Mouse (Mus musculus): ENCODE measurements around the gene Cdh23.
"Not testable (repeated sequence)": the region's sequence is repeated elsewhere in the genome, so short reads cannot be mapped to it uniquely, and the experiment has no call there.

Cdh23 gene

DNA sequence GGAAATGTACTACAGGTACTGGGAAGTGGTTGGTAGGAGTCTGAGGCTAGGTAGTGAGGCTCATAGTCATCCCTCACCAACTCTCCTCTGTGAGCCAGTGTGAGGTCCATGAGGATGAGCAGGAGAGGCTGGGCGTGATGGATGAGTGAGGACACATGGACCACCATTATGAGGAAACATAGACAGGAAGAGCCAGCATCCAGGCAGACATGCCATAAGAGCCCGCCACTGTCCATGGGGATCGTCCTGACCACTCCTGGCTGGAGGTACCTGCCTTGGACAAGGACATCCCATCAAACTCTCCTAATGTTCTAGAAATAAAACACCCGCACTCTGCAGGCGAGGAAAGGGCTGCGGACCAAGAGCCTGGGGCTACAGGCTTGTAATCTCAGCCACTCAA is at the start of gene Cdh23:
Gene Cdh23, minus strand, starts transcription at position 101 of the 400 bp plus-strand sequence.
- DNase-seq (ENCODE audit: low spot score in 2 of 2), result no peak

DNA sequence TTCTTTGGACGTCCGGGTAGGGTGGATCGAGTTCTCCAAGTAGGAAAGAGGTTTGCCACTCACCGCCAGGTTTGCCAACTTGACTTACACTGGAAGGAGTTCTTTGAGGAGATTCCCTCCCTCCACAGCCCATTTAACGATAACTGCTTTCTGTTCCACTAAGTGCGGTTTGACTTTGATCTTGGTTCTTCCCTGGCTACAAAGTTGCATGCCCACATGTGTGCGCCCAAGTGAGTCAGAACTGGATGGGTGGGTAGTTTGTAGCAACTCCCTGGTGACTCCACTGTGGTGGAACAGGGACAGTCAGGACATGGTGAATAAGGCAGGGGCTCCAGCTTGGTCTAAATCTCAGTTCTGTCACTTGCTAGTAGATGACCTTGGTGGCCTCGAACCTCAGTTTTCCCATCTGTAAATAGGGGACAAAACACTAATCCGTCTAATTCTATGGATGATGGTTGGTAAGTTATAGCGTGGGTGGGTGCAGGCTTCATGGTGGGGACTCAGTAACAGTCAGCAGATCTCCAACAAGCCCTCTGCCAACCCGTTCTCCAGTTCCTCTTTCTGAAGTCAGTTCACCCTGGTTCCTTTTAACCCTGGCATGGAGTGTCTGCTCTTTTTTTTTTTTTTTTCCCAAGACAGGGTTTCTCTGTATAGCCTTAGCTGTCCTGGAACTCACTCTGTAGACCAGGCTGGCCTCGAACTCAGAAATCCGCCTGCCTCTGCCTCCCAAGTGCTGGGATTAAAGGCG is 48.4 kb upstream of the Cdh23 start:
- DNase-seq (ENCODE audit: low spot score in 2 of 2), result peak in 1 of 2 experiments; percentile 43

DNA sequence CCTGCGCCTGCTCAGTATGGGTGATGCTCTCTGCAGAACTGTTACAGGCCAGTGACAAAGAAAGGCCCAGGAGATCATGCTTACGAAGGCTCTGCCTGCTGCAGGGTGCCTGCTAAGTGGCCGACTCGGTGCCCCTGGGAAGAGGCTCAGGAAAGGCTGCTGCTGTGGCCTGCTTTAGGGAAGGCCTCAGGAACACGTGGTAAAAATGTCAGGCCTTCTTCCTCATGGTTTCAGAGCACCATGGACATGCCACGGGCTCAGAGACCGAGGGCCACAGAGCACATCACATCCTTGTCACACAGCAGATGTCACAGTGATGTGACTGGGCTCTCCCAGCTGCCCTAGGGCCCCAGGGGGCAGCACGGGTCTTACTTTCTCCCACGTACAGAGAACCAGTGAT is 47.4 kb upstream of the Cdh23 start:
- DNase-seq (ENCODE audit: low spot score in 2 of 2), result no peak

DNA sequence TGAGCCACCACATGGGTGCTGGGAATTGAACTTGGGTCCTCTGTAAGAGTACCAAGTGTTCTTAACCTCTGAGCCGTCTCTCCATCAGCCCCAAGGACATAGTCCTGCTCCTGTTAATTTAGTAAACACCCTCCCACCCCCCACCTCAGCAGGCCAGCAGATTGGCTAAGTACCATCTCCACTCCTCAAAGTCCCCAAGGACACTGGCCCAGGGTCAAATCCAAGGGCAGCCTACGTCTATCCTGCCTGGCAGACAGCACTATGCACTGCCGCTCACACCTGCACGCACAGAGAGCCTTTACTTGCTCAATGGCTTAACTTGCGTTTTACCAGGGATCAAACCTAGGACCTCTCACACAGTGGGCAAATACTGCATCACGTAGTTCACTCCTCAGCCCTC is 46.7 kb upstream of the Cdh23 start:
- no peak for DNase-seq (ENCODE audit: low spot score in 2 of 2)

DNA sequence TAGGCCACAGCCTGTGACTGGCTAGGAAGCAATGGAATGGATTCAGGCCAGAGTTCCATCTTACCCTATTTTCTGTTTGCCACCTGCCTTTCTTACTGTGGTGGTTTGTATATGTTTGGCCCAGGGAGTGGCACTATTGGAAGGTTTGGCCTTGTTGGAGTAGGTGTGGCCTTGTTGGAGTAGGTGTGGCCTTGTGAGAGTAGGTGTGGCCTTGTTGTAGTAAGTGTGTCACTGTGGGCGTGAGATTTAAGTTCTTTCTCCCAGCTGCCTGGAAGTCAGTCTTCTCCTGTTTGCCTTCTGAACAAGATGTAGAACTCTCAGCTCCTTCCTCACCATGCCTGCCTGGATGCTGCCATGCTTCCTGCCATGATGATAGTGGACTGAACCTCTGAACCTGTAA is 46.0 kb upstream of the Cdh23 start:
- DNase-seq (ENCODE audit: low spot score in 2 of 2), result not testable (repeated sequence)

DNA sequence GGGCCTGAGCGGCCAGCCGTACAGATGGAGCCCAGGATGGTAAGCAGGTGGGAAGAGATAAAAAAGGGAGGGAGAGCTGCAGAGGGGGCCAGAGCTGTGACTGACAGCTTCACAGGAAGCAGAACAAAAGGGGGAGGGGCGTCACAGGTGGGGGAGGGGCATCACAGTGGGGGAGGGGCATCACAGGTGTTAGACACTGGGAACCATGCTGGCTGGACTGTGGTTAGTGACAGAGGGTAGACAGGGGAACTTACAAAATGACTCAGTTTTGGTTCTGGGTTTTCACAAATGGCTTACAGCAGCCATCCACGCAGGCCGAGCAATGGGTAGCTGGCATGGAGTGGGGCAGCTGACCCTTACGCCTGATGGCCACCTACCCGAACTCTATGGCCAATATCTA is 45.1 kb upstream of the Cdh23 start:
- DNase-seq (ENCODE audit: low spot score in 2 of 2), result peak in 1 of 2 experiments; percentile 30

DNA sequence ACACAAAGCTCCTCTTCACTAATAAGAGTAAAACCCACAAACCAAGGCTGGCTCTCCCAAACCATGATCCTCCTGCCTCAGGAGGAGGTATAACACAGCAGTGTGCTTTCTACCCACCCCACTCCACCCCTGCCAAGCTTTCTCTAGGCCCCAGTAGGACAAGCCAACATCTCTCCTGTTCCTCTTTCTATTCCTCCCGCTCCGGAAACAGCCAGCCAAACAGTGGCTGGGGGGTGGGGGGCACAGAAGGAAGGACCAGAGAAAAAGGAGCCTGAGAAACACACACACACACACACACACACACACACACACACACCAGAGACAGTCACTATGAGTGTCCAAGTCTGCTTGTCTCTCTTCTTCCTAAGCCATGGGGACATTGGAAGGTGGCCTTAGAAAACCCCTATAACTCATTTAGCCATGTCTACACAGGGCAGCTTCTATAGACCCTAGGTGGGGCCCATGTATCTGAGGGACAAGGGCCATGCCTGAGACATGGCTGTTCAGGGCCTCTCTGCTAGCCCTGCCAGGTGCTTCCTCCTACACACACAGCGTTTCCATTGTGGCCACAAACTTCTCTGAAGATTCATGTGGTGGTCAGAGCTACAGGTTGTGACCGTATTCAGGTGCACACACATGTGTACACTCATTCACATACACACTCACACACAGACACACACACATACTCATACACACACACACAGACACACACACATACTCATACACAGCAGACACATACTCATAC is 43.5 kb upstream of the Cdh23 start:
- DNase-seq (ENCODE audit: low spot score in 2 of 2), result no peak

DNA sequence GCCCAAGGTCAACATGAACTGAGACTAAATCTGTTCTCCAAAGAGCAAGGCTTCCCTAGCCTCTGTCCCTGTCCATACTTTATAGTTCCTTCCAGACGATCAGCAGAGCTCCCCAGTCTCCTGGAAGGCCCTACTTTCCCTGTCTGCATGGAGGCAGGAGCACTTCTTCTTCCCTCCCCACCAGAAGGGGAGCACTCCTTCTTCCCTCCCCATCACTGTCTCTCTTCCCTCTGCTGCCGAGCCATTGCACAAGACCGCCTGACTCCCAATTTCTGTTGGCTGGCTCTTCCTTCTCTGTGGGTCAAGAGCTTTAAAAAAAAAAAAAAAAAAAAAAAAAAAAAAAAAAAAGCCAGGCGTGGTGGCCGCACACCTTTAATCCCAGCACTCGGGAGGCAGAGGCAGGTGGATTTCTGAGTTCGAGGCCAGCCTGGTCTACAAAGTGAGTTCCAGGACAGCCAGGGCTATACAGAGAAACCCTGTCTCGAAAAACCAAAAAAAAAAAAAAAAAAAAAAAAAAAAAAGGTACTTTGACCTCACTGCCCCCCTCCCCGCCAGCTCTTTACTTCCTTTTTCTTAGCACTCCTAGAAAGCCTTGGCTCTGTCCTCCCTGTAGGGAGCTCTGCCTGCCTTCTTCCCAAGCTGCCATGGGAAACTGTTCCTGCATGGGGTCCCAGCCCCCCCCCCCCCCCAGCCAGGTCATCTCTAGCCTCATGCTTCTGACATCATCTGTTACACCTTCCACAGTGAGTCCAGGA is 41.8 kb upstream of the Cdh23 start:
- DNase-seq (ENCODE audit: low spot score in 2 of 2), result no peak

DNA sequence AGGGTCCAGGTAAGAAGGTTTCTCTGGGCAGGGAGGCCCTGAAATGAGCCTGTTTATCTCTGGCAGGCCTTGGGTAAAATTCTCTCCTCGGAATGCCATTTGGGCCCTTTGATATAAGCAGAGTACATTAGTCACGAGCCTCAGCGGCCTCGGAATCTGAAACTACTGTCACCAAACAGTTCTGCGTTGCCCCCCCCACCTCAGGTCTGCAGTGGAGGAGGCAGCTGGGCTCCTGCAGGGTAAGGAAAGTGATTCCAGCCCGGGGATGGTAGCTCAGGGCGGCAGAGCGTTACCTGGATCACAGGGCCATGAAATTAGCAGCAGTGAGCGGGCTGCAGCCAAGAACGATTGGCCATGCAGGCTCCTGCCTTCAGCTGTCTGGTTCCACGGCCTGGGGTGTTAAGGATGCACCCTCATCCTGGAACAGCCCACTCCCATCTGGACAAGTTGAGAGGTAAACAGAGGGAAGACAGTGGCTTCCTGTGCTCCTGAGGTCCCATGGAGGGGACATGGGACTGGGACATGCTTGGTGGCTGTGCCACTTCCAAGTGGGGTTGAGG is 41.0 kb upstream of the Cdh23 start:
- DNase-seq (ENCODE audit: low spot score in 2 of 2), result no peak

DNA sequence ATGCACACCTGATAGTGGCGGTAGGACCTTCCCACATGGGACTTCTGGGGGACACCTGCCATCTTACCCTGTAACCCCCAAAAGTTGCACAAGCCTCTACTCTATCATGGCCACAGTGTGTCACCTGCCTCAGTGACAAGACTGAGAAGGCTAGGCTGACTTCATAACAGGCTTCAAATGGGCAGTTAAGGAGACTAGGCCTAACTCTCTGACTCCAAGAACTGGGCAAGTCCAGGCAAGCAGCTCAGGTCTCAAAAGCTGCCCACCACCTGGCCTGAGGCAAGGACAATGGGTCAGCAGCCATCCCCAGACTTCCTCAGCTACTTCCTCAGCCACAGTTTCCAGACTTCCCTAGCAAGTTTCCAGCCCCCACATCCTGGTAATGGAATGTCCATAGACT is 39.4 kb upstream of the Cdh23 start:
- DNase-seq (ENCODE audit: low spot score in 2 of 2), result no peak

DNA sequence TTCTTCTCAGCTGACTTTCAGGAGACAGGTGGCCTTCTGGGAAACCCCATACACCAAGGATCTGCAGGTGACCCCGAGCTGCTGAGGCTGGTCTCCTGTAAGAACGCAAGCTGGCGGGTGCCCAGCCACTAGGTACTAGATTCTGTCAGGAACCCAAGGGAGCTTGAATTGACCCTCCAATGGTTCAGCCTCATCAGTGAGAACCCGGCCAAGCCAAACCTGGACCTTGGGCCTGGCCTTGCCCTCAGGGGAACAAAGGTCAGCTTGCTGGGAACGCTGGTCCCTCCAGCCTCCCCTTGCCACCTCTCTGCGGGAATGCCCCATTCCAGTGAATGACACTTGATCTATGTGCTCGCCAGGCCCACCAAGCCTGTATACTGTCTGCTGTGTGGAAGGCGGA is 37.2 kb upstream of the Cdh23 start:
- DNase-seq (ENCODE audit: low spot score in 2 of 2), result no peak

DNA sequence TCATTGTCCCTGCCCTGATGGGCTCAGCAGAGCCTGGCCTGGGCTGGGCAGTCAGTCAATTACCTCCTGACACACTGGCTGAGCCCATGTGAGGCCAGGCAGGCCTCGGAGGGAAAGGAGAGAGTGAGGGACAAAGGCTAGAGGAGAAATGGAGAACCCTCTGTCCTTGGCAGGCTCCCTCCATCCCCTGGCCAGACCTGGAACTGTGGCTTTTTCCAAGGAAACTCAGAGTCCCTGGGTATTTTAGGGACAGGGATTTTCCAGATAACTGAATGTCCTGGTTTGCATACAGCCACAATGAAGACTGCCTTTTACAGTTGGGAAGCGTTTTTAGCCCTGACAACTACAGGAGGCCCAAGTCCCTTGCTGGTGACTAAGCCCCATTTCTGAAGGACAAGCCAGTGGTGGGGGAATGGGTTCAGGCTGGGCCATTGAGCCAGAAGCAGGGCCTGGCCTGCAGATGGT is 36.1 kb upstream of the Cdh23 start:
- DNase-seq (ENCODE audit: low spot score in 2 of 2), result no peak

DNA sequence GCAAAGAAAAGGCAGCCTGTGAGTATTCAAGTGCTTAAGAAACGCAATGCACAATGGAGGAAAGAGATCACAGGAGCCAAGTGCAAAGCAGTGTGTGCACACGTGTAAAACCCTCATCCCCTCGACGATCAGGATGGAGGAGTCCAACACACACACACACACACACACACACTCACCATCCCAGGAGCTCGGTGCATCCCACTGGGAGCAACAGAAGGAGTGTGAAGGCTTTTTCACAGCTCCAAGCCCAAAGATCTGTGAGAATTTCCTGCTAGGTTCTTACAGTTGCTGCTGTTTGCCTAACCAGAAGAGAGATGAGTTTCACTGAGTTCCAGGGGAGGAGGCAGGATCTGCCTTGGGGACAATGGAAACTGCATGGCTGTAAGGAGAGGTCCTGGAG is 35.5 kb upstream of the Cdh23 start:
- no peak for DNase-seq (ENCODE audit: low spot score in 2 of 2)

DNA sequence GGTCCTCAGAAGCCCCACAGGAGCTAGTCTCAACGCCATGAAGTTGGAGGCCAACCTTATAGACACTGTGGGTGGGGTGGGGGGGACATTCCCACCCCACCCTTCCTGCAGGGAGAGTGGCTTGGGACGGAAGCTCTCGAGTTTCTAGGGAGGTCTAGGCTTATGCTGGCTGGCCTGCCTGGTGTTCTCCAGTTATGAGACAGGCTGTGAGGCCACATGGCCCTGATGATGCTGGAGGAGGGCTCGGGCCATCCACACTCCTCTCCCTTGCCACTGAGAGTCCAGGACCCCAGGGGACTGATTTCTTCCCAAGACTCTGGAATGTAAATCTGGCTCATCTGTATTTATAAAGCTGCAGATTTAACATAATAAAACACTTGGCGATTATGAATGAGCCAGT is 31.0 kb upstream of the Cdh23 start:
- no peak for DNase-seq (ENCODE audit: low spot score in 2 of 2)

DNA sequence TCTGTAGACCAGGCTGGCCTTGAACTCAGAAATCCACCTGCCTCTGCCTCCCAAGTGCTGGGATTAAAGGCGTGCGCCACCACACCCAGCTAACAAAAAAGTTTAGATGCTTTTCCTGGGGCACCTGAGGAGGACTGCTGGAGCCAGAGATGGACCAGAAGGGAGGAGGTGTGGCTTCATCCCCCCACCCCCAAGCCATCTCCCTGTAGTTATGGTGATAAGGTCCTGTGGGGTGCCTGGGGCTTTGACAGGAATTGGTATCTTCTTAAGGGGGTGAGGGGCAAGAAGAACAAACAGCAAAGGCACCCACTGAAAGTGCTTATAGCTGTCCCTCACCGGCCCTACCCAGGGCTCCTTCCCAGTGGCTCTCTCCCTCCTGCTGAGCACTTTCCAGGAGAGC is 30.6 kb upstream of the Cdh23 start:
- DNase-seq (ENCODE audit: low spot score in 2 of 2), result no peak

DNA sequence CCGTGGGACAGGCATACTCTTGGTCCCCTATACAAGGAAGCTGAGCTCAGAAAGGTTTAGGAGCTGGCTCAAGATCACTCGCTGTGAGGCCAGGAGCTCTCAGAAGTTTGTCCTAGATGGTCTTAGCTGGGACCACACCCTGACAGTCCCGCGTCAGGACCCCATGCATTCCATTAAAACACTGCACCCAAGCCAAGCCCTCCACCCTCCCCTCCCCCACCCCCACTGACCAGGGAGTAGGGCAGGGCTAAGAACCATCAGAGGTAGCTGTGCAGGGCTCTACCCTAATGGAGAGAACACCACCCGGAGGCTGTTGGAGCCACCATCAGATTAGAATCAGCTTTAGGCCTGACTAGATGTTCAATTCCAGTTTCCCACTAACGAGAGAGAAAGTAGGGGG is 28.2 kb upstream of the Cdh23 start:
- no peak for DNase-seq (ENCODE audit: low spot score in 2 of 2)

DNA sequence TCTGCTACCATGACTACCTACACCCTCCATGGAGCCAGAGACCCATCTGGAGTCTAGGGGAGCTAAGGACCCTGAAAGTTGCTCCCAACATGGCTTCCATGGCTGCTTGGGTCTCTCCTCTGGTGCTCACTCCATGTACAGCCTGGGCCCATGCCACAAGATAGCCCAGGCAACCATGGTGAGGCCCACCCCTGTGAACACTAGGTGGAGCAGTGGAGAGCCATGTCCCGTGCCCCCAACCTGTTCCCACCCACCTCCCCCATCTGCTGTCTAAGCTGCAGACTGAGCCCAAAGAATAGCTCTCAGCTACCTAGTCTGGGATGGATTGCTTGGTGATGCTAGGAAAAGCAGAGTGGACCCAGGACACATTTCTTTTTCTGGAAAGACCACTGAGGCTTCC is 27.1 kb upstream of the Cdh23 start:
- DNase-seq (ENCODE audit: low spot score in 2 of 2), result no peak

DNA sequence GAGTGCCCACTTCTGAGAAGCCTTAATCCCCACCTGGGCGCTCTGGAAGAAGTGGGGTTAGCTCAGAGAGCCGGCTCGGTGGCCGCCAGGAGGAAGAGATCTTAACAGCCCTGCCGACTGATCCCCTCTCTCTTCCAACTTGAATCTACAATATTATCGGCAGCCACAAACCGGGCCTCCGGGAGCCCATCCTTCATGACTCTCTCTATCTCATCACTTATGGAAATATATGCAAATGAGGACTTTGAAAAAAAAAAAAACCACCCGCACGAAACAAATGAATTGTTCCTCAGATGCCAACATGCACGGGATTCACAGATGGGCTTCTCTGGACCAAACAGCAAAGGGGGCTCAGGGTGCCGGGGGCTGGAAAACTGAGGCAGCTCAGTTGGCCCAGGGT is 25.4 kb upstream of the Cdh23 start:
- no peak for DNase-seq (ENCODE audit: low spot score in 2 of 2)

DNA sequence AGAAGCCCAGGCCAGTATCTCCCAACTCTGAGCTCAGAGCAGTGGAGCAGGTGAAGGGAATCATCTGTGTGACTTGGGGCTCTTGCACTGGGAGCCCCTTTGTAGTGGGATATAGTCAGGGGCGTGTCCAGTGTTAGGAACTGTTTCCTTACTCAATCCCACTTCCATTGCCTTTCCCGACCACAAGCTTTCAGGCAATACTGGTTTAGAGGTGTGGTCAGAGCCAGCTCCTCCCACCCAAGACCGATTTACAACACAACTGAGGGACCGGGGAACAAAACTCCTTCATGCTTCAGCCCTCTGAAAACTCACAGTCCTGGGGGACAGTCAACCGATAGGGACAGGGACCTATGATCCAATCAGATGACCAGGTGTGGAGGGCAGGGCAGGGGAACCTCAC is 24.2 kb upstream of the Cdh23 start:
- no peak for DNase-seq (ENCODE audit: low spot score in 2 of 2)

DNA sequence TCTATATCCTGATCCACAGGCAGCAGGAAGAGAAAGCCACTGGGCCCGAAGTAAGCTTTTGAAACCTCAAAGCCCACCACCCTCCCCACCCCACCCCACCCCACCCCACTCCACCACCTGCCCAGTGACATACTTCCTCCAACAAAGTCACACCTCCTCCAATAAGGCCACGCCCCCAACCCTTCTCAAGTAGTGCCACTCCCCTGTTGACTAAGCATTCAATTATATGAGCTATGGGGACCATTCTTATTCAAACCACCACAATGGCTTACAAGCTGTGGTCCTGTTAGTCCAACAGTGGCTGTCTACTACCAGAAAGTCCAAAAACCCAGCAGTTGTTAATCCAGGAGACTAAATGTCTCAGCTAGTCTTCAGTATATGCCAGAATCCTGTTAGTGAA is 22.2 kb upstream of the Cdh23 start:
- DNase-seq (ENCODE audit: low spot score in 2 of 2), result no peak

DNA sequence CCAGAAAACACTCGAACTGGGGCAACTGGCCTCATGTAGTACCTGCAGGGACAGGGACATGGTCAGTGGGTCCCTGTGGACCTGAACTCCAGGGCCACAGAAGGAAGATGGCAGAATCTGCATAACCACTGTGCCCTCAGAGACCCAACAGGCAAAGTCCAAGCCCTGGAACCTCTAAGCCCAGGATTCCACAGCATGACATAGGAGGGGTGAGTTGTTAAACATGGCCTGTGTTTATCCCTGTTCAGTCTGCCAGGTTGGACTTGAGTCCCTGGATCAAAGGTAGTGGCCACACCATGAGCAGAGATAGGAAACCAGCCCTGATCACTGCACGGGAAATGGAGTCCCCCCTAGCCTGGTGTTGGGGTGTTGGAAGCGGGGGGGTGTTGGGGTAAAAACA is 20.2 kb upstream of the Cdh23 start:
- no peak for DNase-seq (ENCODE audit: low spot score in 2 of 2)

DNA sequence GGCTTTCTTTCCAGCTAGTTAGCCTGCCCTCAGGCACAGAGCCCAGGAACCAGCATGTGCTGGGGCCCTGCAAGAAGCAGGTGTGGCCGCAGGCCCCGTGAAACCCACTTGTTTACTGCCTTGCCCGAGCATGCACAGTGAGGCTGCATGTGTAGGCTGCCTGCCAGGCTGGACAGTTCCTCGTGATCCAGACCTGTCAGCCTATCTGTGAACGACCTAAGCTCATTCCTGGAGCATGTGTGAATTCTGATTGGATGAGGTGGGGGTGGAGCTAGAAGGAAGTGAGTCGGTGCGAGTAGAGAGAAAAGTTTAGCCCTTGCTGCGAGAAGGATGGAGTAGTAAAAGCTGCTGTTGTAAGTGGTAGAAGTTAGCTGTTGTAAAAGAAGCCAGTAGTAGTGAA is 16.0 kb upstream of the Cdh23 start:
- not testable (repeated sequence) for DNase-seq (ENCODE audit: low spot score in 2 of 2)

All from natural killer cell, adult 2 months (primary cell).